In the genomic region with DNA sequence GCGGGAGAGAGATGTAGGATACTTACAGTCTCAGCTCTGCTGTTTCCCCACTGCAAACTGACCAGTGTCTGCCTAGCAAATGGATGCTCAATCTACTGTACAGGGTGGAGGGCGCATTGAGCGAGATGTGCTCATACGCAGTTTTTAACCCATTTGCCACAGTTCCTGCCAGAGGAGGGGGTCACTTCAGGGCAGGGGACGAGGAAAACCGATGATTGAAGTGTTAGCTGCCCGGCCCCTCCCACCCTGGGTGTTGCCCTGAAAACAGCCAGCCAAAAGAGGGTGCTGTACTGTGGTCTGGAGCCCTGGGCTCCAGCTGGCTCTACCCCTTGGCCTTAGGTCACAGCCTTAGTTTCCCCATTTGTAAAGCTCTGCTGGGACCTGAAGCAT, we compare ENCODE assay signal across 8 mouse cellular contexts. TPM values are rescaled to one million over a fixed set of nuclear protein-coding genes. Genes with fewer than 3 reads are reported as not detected.
A peak's percentile ranks its signal among the peaks of the same experiment; 100 is the strongest.
DNase-seq lines count a peak whose midpoint lies in the region; ATAC-seq lines count a peak whose summit lies in the region.

No protein-coding gene starts in this region.

- H3K4me2 ChIP-seq in kidney, embryonic 15.5 days: peak overlapping the region; percentile 92
- peak overlapping the region; percentile 83 for H3K4me2 ChIP-seq in intestine, embryonic 15.5 days (replicated peaks)
- H3K4me2 ChIP-seq in midbrain, embryonic 15.5 days: peak overlapping the region; percentile 81; the same call in 1 of the 2 replicates

- peaks cover 10% of the 10 kb centered on the region for H3K36me3 ChIP-seq in kidney, embryonic 15.5 days
- H3K36me3 ChIP-seq in embryonic facial prominence, embryonic 10.5 days (replicated peaks): peaks cover 10% of the 10 kb centered on the region
- H3K36me3 ChIP-seq in intestine, embryonic 15.5 days: peaks cover 3% of the 10 kb centered on the region; the same call in 1 of the 2 replicates
- H3K36me3 ChIP-seq in midbrain, embryonic 15.5 days (replicated peaks): peaks cover 4% of the 10 kb centered on the region; the same call in 1 of the 2 replicates

- DNase-seq in kidney, adult 18-20 months: no peak
- DNase-seq in embryonic facial prominence, embryonic 10.5 days (ENCODE audit: low spot score): no peak
- no peak for DNase-seq in urinary bladder, adult 2 months (ENCODE audit: low spot score)
- DNase-seq in embryo, embryonic 10.5 days (ENCODE audit: low spot score): no peak
- DNase-seq in frontal cortex, postnatal 10 days (ENCODE audit: low spot score in 2 of 2): no peak

- peak overlapping the region; percentile 66 for H3K9ac ChIP-seq in kidney, embryonic 15.5 days
- H3K9ac ChIP-seq in intestine, embryonic 15.5 days: peak overlapping the region; percentile 79
- no peak overlapping the region for H3K9ac ChIP-seq in midbrain, embryonic 15.5 days

- H3K27ac ChIP-seq in kidney, embryonic 15.5 days: peak overlapping the region; percentile 97
- peak overlapping the region; percentile 98 for H3K27ac ChIP-seq in embryonic facial prominence, embryonic 10.5 days (replicated peaks)
- peak overlapping the region; percentile 97 for H3K27ac ChIP-seq in intestine, embryonic 15.5 days
- H3K27ac ChIP-seq in midbrain, embryonic 15.5 days: 0 out of 2 replicates have a peak overlapping the region, but pooled peaks have one; percentile 57

- H3K9me3 ChIP-seq in kidney, embryonic 15.5 days (replicated peaks): no peaks in the 10 kb centered on the region
- no peaks in the 10 kb centered on the region for H3K9me3 ChIP-seq in embryonic facial prominence, embryonic 10.5 days
- no peaks in the 10 kb centered on the region for H3K9me3 ChIP-seq in intestine, embryonic 15.5 days
- H3K9me3 ChIP-seq in midbrain, embryonic 15.5 days: no peaks in the 10 kb centered on the region

- 8% methylated on average over 7 of the region's 7 CpGs for WGBS in kidney, embryonic 15.5 days
- 16% methylated on average over 7 of the region's 7 CpGs for WGBS in embryonic facial prominence, embryonic 10.5 days
- WGBS in intestine, embryonic 15.5 days: 11% methylated on average over 7 of the region's 7 CpGs
- 30% methylated on average over 7 of the region's 7 CpGs for WGBS in midbrain, embryonic 15.5 days

- ATAC-seq in kidney, embryonic 15.5 days (replicated peaks; ENCODE audit: low FRiP score): no peak
- no peak for ATAC-seq in intestine, embryonic 15.5 days
- ATAC-seq in midbrain, embryonic 15.5 days (replicated peaks): no peak

- peak overlapping the region; percentile 66 for H3K4me3 ChIP-seq in kidney, embryonic 15.5 days (replicated peaks)
- H3K4me3 ChIP-seq in embryonic facial prominence, embryonic 10.5 days: peak overlapping the region; percentile 89
- peak overlapping the region; percentile 69 for H3K4me3 ChIP-seq in intestine, embryonic 15.5 days (replicated peaks)
- 0 out of 2 replicates have a peak overlapping the region, but pooled peaks have one; percentile 78 for H3K4me3 ChIP-seq in midbrain, embryonic 15.5 days

- H3K4me1 ChIP-seq in kidney, embryonic 15.5 days: peaks cover 70% of the 10 kb centered on the region
- H3K4me1 ChIP-seq in embryonic facial prominence, embryonic 10.5 days: peaks cover 58% of the 10 kb centered on the region
- H3K4me1 ChIP-seq in intestine, embryonic 15.5 days (replicated peaks): peaks cover 53% of the 10 kb centered on the region
- H3K4me1 ChIP-seq in midbrain, embryonic 15.5 days: peaks cover 36% of the 10 kb centered on the region

- H3K27me3 ChIP-seq in kidney, embryonic 15.5 days: 0 out of 2 replicates have a peak, but pooled peaks cover under 1% of the 10 kb centered on the region
- peaks cover 13% of the 10 kb centered on the region for H3K27me3 ChIP-seq in embryonic facial prominence, embryonic 10.5 days (replicated peaks; ENCODE audit: low read depth, poor library complexity, severe bottlenecking)
- peaks cover 3% of the 10 kb centered on the region for H3K27me3 ChIP-seq in intestine, embryonic 15.5 days (replicated peaks)
- H3K27me3 ChIP-seq in midbrain, embryonic 15.5 days (replicated peaks): peaks cover 12% of the 10 kb centered on the region

RNA-seq across cellular contexts. Expression of a gene that starts 1.9 kb away (rescaled TPM):
- 91.6 and 93.4 TPM in 2 replicates for polyA plus RNA-seq in kidney, embryonic 15.5 days (2015; fragmentation: Nextera tagmentation; extraction: Ambion mirVana)
- 32.6 and 34.2 TPM in 2 replicates for polyA plus RNA-seq in embryonic facial prominence, embryonic 10.5 days (2016; fragmentation: Nextera tagmentation; extraction: Ambion mirVana)
- polyA plus RNA-seq in intestine, embryonic 15.5 days (2015; fragmentation: Nextera tagmentation; extraction: Ambion mirVana): 60.7 and 67.8 TPM in 2 replicates
- 49.1 and 55.3 TPM in 2 replicates for polyA plus RNA-seq in midbrain, embryonic 15.5 days (2015; fragmentation: Nextera tagmentation; extraction: Ambion mirVana)
- 161 and 196 TPM in 2 replicates for polyA plus RNA-seq in urinary bladder, adult 2 months (2012; rRNA removed)

RNA-seq across cellular contexts. Expression of a gene that starts 2.0 kb away (rescaled TPM):
- 78.7 and 81.5 TPM in 2 replicates for polyA plus RNA-seq in kidney, embryonic 15.5 days (2015; fragmentation: Nextera tagmentation; extraction: Ambion mirVana)
- 84.0 and 86.0 TPM in 2 replicates for polyA plus RNA-seq in embryonic facial prominence, embryonic 10.5 days (2016; fragmentation: Nextera tagmentation; extraction: Ambion mirVana)
- 57.9 and 61.9 TPM in 2 replicates for polyA plus RNA-seq in intestine, embryonic 15.5 days (2015; fragmentation: Nextera tagmentation; extraction: Ambion mirVana)
- polyA plus RNA-seq in midbrain, embryonic 15.5 days (2015; fragmentation: Nextera tagmentation; extraction: Ambion mirVana): 82.4 and 83.8 TPM in 2 replicates
- polyA plus RNA-seq in urinary bladder, adult 2 months (2012; rRNA removed): 41.8 and 48.1 TPM in 2 replicates

RNA-seq across cellular contexts. Expression of a gene that starts 9.8 kb away (rescaled TPM):
- 30.9 and 34.8 TPM in 2 replicates for polyA plus RNA-seq in kidney, embryonic 15.5 days (2015; fragmentation: Nextera tagmentation; extraction: Ambion mirVana)
- 20.6 and 22.4 TPM in 2 replicates for polyA plus RNA-seq in embryonic facial prominence, embryonic 10.5 days (2016; fragmentation: Nextera tagmentation; extraction: Ambion mirVana)
- polyA plus RNA-seq in intestine, embryonic 15.5 days (2015; fragmentation: Nextera tagmentation; extraction: Ambion mirVana): 21.5 and 25.5 TPM in 2 replicates
- polyA plus RNA-seq in midbrain, embryonic 15.5 days (2015; fragmentation: Nextera tagmentation; extraction: Ambion mirVana): 18.8 and 20.5 TPM in 2 replicates
- polyA plus RNA-seq in urinary bladder, adult 2 months (2012; rRNA removed): 280 and 288 TPM in 2 replicates

RNA-seq across cellular contexts. Expression of a gene that starts 16.1 kb away (rescaled TPM):
- 19.3 and 22.0 TPM in 2 replicates for polyA plus RNA-seq in kidney, embryonic 15.5 days (2015; fragmentation: Nextera tagmentation; extraction: Ambion mirVana)
- 6.6 and 8.3 TPM in 2 replicates for polyA plus RNA-seq in embryonic facial prominence, embryonic 10.5 days (2016; fragmentation: Nextera tagmentation; extraction: Ambion mirVana)
- polyA plus RNA-seq in intestine, embryonic 15.5 days (2015; fragmentation: Nextera tagmentation; extraction: Ambion mirVana): 16.5 and 22.0 TPM in 2 replicates
- polyA plus RNA-seq in midbrain, embryonic 15.5 days (2015; fragmentation: Nextera tagmentation; extraction: Ambion mirVana): 7.6 and 8.7 TPM in 2 replicates
- 24.0 and 25.8 TPM in 2 replicates for polyA plus RNA-seq in urinary bladder, adult 2 months (2012; rRNA removed)

RNA-seq across cellular contexts. Expression of a gene that starts 22.0 kb away (rescaled TPM):
- polyA plus RNA-seq in kidney, embryonic 15.5 days (2015; fragmentation: Nextera tagmentation; extraction: Ambion mirVana): 36.3 and 41.7 TPM in 2 replicates
- 13.2 and 14.3 TPM in 2 replicates for polyA plus RNA-seq in embryonic facial prominence, embryonic 10.5 days (2016; fragmentation: Nextera tagmentation; extraction: Ambion mirVana)
- polyA plus RNA-seq in intestine, embryonic 15.5 days (2015; fragmentation: Nextera tagmentation; extraction: Ambion mirVana): 35.1 and 38.1 TPM in 2 replicates
- 17.7 and 20.1 TPM in 2 replicates for polyA plus RNA-seq in midbrain, embryonic 15.5 days (2015; fragmentation: Nextera tagmentation; extraction: Ambion mirVana)
- 108 and 133 TPM in 2 replicates for polyA plus RNA-seq in urinary bladder, adult 2 months (2012; rRNA removed)
